Mouse (Mus musculus) neural tube, embryonic 13.5 days (tissue): Measurements from ENCODE around the gene Tle3. TPM values are rescaled to one million over a fixed set of nuclear protein-coding genes. Genes with fewer than 3 reads are reported as not detected.
A peak's percentile ranks its signal among the peaks of the same experiment; 100 is the strongest.

ENCODE experiments used
- ATAC-seq: fragments of 200-750 bp; cut with Nextera tagmentation; 2 replicates; pipeline ENCODE4 v1.8.0; 2017; ENCODE audit warnings: low read depth, mild to moderate bottlenecking, moderate TSS enrichment, moderate library complexity
- H3K27ac ChIP-seq: fragments of 300-500 bp; sonication (generic); replicated peaks from 2 replicates; pipeline ENCODE4 v1.5.1; 2015; ENCODE audit warnings: moderate library complexity, mild to moderate bottlenecking, inconsistent platforms
- H3K27me3 ChIP-seq: fragments of 300-500 bp; sonication (generic); 2 replicates; pipeline ENCODE4 v1.6.1; 2015; ENCODE audit warnings: mild to moderate bottlenecking, inconsistent platforms
- H3K36me3 ChIP-seq: fragments of 300-500 bp; sonication (generic); 2 replicates; pipeline ENCODE4 v1.6.1; 2015; ENCODE audit warnings: mild to moderate bottlenecking, inconsistent platforms
- H3K4me1 ChIP-seq: fragments of 300-500 bp; sonication (generic); replicated peaks from 2 replicates; pipeline ENCODE4 v1.6.1; 2015; ENCODE audit warnings: inconsistent platforms
- H3K4me2 ChIP-seq: fragments of 300-500 bp; sonication (generic); 2 replicates; pipeline ENCODE4 v1.6.1; 2015; ENCODE audit warnings: inconsistent platforms, mild to moderate bottlenecking, moderate library complexity
- H3K4me3 ChIP-seq: fragments of 300-500 bp; sonication (generic); 2 replicates; pipeline ENCODE4 v1.5.1; 2015; ENCODE audit warnings: mild to moderate bottlenecking, inconsistent platforms
- H3K9ac ChIP-seq: fragments of 300-500 bp; sonication (generic); 2 replicates; pipeline ENCODE4 v1.6.1; 2015; ENCODE audit warnings: moderate library complexity, mild to moderate bottlenecking, inconsistent platforms
- H3K9me3 ChIP-seq: fragments of 300-500 bp; sonication (generic); 2 replicates; pipeline ENCODE4 v1.6.1; 2016; ENCODE audit warnings: inconsistent platforms
- WGBS: fragments of 180-500 bp; shearing (Covaris S2); methylation state at CpG from one replicate; pipeline ENCODE4 v1.1.7; 2015; 5-methylcytosine and 5-hydroxymethylcytosine counted together
- polyA plus RNA-seq: library from polyadenylated mRNA; unstranded; fragments of >200 nt; fragmentation: Nextera tagmentation; extraction: Ambion mirVana; gene quantifications from 2 replicates; pipeline ENCODE4 v1.2.1, GENCODE M21; 2015

Tle3 gene
- polyA plus RNA-seq, 1 experiment from 2014 or later: 31.1 TPM

DNA sequence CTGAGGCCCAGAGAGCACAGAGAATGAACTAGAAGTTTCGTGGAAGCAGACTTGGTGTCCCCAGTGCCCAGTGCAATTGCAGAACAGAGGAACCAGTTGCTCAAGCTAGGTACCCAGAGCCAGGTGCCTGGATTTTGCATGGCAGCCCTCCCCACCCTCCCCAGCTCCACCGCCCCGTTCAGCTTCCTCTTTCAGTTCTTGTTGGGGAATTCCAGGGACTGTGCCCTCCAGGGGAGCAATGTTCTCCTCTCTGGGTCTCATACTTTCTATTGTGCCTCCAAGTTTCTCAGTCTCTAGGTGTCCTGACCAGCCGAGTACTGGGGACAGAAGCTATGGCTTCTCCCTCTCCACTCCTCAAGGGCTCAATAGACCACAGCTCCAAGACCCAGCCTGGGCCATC lies 59.7 kb downstream of the Tle3 start:
- Histone ChIP-seq H3K27ac (no peak overlapping the region), H3K9me3 (no peaks in the 10 kb centered on the region), H3K27me3 (peaks cover 49% of the 10 kb centered on the region), H3K4me2 (no peak overlapping the region), H3K4me1 (peaks cover 26% of the 10 kb centered on the region), H3K4me3 (no peak overlapping the region), H3K36me3 (no peaks in the 10 kb centered on the region), H3K9ac (no peak overlapping the region)
- 94% methylated on average over 4 of the region's 4 CpGs for WGBS
- no peak for ATAC-seq

DNA sequence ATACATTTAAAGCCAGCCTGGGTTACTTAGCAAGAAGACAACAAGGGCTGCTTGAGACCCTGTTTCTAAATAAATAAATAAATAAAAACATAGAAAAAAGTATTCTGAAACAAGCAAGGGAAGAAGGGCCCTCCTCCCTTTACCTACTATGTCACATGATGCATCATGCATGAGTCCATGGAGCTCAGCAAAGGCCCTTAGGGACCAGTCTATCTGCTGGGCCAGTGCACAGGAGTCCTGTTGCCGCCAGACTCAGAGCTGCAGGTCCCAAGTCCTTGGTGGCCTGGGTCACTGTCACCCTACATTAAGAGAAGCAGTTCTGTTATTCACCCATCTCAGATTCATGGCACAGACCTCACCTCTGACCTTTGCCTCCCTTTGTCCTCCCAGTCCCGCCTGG lies 61.0 kb downstream of the Tle3 start:
- H3K27ac ChIP-seq: no peak overlapping the region
- peaks cover 53% of the 10 kb centered on the region for H3K27me3 ChIP-seq
- no peaks in the 10 kb centered on the region for H3K36me3 ChIP-seq
- no peaks in the 10 kb centered on the region for H3K9me3 ChIP-seq
- H3K4me2 ChIP-seq: no peak overlapping the region
- 39% methylated on average over 2 of the region's 2 CpGs for WGBS
- peaks cover 26% of the 10 kb centered on the region for H3K4me1 ChIP-seq
- no peak for ATAC-seq
- no peak overlapping the region for H3K9ac ChIP-seq
- no peak overlapping the region for H3K4me3 ChIP-seq

DNA sequence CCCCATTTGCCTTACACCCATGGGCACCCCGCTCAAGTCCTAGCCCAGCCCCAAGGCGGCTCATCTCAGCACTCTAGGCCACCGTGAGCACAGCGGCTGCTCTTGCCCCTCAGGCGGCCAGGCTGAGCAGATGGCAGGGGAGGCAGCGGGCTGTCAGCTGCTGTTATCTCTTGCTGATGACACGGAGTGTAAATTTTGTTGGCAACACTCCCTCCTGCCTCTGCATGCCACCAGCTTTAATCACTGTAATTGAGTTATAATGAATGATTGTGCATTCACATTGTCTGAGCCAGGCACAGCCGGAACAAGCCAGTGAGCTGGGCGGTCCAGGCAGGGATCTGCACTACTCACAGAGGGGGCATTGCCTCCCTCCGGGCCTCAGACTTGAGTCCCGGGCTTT lies 61.9 kb downstream of the Tle3 start:
- H3K36me3 ChIP-seq: no peaks in the 10 kb centered on the region
- 10% methylated on average over 11 of the region's 11 CpGs for WGBS
- H3K4me2 ChIP-seq: no peak overlapping the region
- H3K4me1 ChIP-seq: peaks cover 26% of the 10 kb centered on the region
- H3K9ac ChIP-seq: no peak overlapping the region
- H3K27ac ChIP-seq: no peak overlapping the region
- H3K27me3 ChIP-seq: peaks cover 53% of the 10 kb centered on the region
- no peak overlapping the region for H3K4me3 ChIP-seq
- no peaks in the 10 kb centered on the region for H3K9me3 ChIP-seq
- ATAC-seq: peak; percentile 88

DNA sequence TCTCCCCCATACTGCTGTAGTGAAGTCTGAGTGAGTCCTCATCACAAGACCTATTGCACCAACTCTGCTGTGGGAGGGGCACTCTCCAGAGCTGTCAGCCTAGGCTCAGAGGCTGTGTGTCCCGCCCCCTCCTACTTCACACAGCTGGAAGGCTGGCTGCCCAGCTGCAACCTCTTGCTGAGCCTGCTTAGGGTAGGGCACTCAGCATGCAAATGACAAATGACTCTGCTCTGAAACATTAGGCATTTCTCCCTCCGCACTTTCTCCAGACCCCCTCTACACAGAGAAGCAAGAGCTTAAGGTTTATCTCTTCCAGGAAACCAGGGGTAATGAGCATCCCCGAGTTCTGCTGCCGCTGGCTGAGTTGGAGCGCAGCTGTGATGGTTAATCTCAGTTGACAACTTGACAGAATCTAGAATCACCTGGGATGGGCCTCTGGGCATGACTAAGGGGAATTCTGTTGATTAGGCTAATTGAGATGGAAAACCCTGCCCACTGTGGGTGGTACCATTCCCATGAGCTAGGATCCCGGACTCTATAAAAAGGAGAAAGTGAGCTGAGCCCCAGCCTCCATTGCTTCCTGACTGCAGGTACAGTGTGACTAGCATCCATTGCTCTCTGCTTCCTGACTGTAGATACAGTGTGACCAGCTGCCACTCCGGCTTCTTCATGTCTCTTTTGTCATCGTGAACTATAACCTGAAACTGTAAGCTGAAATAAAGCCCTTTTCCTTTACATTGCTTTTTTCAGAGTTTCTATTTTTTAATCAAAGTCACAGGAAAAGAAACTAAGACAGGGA lies 63.2 kb downstream of the Tle3 start:
- peaks cover 26% of the 10 kb centered on the region for H3K4me1 ChIP-seq
- H3K36me3 ChIP-seq: no peaks in the 10 kb centered on the region
- no peak overlapping the region for H3K4me2 ChIP-seq
- no peak overlapping the region for H3K27ac ChIP-seq
- 28% methylated on average over 8 of the region's 8 CpGs for WGBS
- peaks cover 59% of the 10 kb centered on the region for H3K27me3 ChIP-seq
- H3K4me3 ChIP-seq: no peak overlapping the region
- H3K9me3 ChIP-seq: no peaks in the 10 kb centered on the region
- H3K9ac ChIP-seq: no peak overlapping the region
- ATAC-seq: no peak

DNA sequence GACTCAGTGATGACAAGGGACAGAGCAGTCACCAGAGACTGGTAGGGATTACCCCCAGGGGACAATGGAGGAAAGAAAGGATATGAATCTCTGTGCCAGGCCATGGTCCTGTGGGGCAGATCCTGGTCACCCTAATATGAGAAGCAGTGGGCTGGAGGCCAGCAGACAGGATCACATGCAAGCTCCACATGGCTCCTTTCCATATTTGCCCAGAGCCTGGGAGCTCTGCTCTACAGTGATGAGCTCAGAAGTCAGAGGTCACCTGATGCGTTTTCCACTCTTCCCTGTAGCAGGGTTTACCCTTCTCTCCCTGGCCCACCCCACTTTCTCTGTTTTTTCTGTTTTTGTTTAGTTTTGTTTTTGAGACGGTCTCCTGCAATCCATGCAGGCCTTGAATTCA lies 63.9 kb downstream of the Tle3 start:
- H3K36me3 ChIP-seq: no peaks in the 10 kb centered on the region
- no peak overlapping the region for H3K4me3 ChIP-seq
- no peak overlapping the region for H3K9ac ChIP-seq
- no peak for ATAC-seq
- WGBS: 77% methylated on average over 2 of the region's 2 CpGs
- no peaks in the 10 kb centered on the region for H3K9me3 ChIP-seq
- peaks cover 55% of the 10 kb centered on the region for H3K27me3 ChIP-seq
- H3K4me1 ChIP-seq: peaks cover 32% of the 10 kb centered on the region
- no peak overlapping the region for H3K27ac ChIP-seq
- no peak overlapping the region for H3K4me2 ChIP-seq

DNA sequence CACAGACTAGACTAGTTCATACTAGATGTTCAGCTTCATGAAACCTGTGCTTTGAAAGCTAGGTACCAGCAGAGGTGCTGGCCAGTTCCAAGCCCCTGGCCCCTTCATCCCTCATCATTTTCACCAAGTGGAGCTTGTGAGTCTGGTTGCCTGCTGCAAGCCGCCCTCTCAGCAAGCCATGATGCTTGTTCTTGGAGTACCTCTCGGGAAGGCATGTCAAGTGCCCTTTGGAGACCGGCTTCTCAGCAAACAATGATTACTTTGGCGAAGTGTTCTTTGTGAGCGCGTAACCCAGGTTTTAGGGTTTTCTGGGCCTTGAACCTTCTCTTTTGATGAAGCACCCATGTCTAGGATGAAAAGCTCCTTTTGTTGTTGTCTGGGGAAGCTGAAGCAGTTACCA lies 64.6 kb downstream of the Tle3 start:
- 90% methylated on average over 6 of the region's 6 CpGs for WGBS
- no peaks in the 10 kb centered on the region for H3K9me3 ChIP-seq
- H3K27ac ChIP-seq: no peak overlapping the region
- no peak for ATAC-seq
- peaks cover 38% of the 10 kb centered on the region for H3K4me1 ChIP-seq
- no peak overlapping the region for H3K4me3 ChIP-seq
- H3K27me3 ChIP-seq: peaks cover 51% of the 10 kb centered on the region
- no peak overlapping the region for H3K4me2 ChIP-seq
- no peaks in the 10 kb centered on the region for H3K36me3 ChIP-seq
- no peak overlapping the region for H3K9ac ChIP-seq

DNA sequence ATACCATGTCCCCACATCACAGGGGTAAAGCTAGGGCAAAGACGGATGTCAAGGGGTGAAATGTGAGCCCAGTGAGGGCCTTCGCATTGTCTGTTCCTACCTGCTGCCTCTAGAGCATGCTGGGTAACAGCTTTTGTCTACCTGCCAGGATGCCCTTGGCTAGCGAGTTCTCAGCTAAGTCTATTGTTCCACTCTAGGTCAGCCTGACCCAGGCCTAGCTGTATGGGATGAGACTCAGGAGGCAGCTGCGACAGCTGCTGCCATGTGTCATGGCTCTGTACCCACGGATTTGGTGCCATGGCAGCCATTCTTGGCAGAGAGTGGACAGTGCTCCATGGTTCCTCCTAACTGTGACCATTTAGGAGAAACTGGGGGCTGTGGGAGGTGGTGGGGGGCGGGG lies 66.9 kb downstream of the Tle3 start:
- Histone ChIP-seq H3K27ac (no peak overlapping the region), H3K36me3 (no peaks in the 10 kb centered on the region), H3K4me1 (peaks cover 45% of the 10 kb centered on the region), H3K4me2 (no peak overlapping the region), H3K27me3 (peaks cover 65% of the 10 kb centered on the region), H3K4me3 (no peak overlapping the region), H3K9me3 (no peaks in the 10 kb centered on the region), H3K9ac (no peak overlapping the region)
- 68% methylated on average over 6 of the region's 6 CpGs for whole genome bisulfite sequencing
- no peak for ATAC-seq

DNA sequence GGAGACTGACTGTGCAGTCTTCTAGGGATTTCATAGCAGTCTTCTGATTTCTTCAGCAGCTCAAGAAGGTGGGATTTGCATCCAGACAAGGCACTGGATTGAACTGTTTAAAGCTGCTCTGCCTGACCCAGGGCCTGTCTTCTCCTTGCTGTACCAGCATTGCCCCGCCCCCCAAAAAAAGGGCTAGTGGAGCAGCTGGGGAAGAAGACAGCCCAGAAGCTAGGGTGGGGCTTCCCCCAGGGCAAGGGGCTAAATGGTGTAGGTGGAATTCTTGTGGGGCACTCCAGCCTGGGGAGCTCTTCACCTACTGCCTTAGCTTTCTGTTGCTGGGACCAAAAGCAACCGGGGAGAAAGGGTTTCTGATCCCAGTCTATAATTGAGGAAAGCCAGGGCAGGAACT lies 67.8 kb downstream of the Tle3 start:
- H3K4me1 ChIP-seq: peaks cover 36% of the 10 kb centered on the region
- no peak overlapping the region for H3K9ac ChIP-seq
- H3K9me3 ChIP-seq: no peaks in the 10 kb centered on the region
- no peak overlapping the region for H3K27ac ChIP-seq
- H3K4me2 ChIP-seq: no peak overlapping the region
- 76% methylated on average over 2 of the region's 2 CpGs for WGBS
- no peak for ATAC-seq
- no peaks in the 10 kb centered on the region for H3K36me3 ChIP-seq
- no peak overlapping the region for H3K4me3 ChIP-seq
- peaks cover 74% of the 10 kb centered on the region for H3K27me3 ChIP-seq

DNA sequence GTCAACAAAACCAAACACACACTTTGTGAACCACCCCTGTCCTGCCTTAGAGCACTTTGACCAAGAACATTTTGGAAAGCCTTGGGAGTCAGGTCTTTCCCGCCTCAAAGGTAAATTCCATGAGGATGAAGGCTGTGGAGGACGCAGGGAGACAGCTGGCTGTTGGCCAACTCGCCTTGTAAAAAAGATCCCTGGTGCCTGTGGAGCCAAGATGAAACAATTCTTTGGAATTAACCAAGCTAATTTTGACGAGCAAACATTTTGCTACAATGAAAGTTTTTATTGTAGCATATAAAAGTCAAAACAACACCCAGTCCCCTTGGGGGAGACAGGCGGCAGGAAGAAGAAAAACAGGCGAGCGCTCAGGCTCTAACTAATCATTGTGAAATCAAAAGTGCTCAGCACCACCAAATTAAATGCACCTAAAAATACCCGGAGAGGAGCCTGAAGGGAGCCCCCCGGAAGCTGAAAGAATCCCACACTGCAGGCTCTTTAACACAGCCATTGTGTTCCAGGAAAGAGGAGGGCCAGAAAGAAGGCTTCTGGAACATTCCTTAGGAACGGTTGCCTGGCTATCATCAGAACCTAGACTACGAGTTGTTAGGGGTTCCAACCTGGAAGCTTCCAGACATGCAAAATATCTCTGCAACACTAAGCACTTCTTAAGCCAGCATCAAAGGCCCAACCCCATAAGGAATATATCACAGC lies 69.2 kb downstream of the Tle3 start:
- Histone ChIP-seq H3K9me3 (no peaks in the 10 kb centered on the region), H3K27ac (no peak overlapping the region), H3K4me2 (no peak overlapping the region), H3K4me1 (peaks cover 38% of the 10 kb centered on the region), H3K9ac (no peak overlapping the region), H3K4me3 (no peak overlapping the region), H3K36me3 (no peaks in the 10 kb centered on the region), H3K27me3 (peaks cover 79% of the 10 kb centered on the region)
- ATAC-seq: no peak
- WGBS: 41% methylated on average over 11 of the region's 11 CpGs

DNA sequence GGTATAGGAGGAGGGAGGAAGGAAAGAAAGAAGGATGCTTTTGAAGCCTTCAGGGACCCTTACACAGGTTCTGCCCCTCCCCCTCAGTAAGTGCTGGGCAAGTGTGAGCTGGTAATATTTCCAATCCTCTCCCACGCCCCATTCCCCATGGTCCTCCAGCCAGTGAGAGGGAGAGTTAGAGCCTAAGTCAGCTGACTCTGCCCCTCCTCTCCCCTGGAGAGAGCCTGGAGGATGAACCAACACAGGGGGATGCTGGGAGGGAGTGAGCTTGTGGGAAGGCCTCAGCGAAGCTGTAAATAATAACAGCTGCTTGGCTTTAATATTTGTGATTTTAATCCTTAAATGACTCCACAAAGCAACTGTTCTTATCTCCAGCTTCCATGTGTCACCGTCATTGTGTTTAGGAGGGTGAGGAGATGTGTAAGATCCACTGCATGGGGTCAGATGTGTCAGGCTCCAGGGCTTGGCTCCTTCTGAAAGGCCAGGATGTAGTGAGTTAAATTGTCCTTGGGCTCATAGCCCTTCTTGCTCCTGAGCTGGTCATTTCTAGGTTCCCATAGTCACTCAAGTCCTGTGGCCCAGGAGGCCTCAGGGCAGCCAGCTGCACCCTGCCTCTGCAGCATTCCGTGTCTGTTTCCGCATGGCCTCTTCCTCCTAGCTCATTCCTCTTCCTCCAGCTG lies 70.9 kb downstream of the Tle3 start:
- Histone ChIP-seq H3K9me3 (no peaks in the 10 kb centered on the region), H3K4me1 (peaks cover 38% of the 10 kb centered on the region), H3K4me3 (no peak overlapping the region), H3K27me3 (peaks cover 79% of the 10 kb centered on the region), H3K27ac (no peak overlapping the region), H3K36me3 (no peaks in the 10 kb centered on the region), H3K4me2 (no peak overlapping the region), H3K9ac (no peak overlapping the region)
- ATAC-seq: peak; percentile 55; the same call in 1 of the 2 replicates
- 50% methylated on average over 5 of the region's 5 CpGs for WGBS

DNA sequence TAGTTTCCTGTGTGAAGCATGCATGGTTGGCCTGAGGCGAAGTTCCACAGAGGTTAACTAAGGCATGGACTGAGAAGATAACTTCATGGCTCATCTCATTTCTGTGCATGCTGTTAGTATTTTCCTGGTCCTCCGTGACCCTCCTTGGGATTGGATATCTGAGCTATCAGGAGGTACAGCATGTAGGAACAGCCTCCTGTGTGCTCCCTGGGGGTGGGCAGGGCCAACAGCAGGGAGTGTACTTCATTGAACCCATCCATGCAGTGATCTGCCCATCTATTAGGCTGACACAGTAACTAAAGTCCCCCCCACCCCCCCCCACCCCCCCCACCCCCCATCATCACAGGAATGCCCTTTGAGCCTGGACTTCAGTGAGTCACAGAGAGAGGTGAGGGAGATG lies 73.0 kb downstream of the Tle3 start:
- Histone ChIP-seq H3K36me3 (no peaks in the 10 kb centered on the region), H3K9me3 (no peaks in the 10 kb centered on the region), H3K27ac (no peak overlapping the region), H3K4me2 (no peak overlapping the region), H3K4me3 (no peak overlapping the region), H3K9ac (no peak overlapping the region), H3K27me3 (peaks cover 62% of the 10 kb centered on the region), H3K4me1 (peaks cover 43% of the 10 kb centered on the region)
- no peak for ATAC-seq
- 85% methylated on average over 2 of the region's 2 CpGs for WGBS

DNA sequence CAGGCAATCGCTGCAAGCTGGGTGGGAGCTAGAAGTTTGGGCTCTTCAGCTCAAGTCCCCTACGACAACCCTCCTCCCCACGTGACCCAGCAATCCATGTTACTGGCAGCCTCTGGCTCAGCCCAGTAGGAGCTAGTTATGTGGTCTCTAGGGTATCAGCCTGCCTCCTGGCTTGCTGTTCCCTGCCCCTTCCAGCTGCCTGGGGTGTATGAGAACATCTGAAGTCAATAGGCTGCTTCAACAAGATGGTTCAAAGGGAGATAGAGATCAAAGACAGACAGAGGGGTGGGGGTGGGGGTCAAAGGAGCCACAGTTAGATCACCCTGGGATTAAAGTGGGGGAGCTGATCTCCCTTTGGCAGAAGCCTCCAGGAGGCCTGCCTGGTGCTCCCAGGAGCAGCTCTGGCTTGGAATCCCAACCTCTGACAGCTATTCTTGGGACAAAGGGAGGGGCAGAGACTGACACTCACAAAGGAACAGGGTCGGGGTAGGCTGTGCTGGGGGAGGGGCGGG lies 73.6 kb downstream of the Tle3 start:
- H3K9me3 ChIP-seq: no peaks in the 10 kb centered on the region
- H3K36me3 ChIP-seq: no peaks in the 10 kb centered on the region
- H3K4me2 ChIP-seq: no peak overlapping the region
- 19% methylated on average over 5 of the region's 5 CpGs for WGBS
- H3K27me3 ChIP-seq: peaks cover 63% of the 10 kb centered on the region
- H3K4me3 ChIP-seq: no peak overlapping the region
- no peak overlapping the region for H3K27ac ChIP-seq
- peaks cover 40% of the 10 kb centered on the region for H3K4me1 ChIP-seq
- ATAC-seq: no peak
- no peak overlapping the region for H3K9ac ChIP-seq
